Mouse (Mus musculus) cerebellum, adult 9-10 months (tissue): ENCODE data around the gene Pcdh7.

Source experiments
- DNase-seq: peaks from one replicate; pipeline ENCODE4 v3.0.0; 2022

Pcdh7 gene

GRCm38 (mm10) chr5:57750320-57750719, 32.6 kb downstream of the Pcdh7 start:
- no peak for DNase-seq

GRCm38 (mm10) chr5:57755791-57756190, 38.0 kb downstream of the Pcdh7 start:
- DNase-seq, result no peak

DNA sequence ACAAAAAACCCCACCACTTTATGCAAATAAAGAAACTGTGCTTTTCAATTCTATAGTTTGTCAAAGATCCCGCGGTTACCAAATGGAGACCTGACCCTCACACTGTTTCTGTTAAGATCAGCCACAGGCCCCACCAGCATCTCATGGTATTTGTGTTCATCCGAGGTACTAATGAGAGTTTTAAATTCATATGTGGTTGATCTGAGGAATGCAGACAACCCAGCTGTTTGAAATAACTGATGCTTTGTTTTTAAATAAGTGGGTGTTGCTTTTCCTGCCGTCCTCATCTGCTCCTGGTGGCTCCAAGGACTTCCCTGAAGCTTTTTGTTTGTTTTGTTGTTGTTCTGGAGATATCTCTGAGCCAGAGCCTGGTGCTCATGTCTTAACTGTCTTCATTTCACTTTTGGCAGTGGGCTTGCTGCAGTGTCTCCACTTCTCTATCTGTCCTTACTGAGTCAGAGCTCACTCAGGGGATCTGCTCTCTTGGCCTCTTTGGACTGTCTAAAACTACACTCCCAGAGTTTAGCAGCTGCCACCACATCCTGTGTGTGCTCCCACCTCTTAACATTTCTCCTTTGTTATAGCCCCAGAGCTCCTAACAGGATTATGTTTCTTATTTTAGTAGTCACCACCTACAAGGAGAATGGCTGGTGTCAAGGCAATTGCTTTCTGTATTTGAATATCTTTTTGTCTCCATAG, 39.1 kb downstream of the Pcdh7 start:
- no peak for DNase-seq

DNA sequence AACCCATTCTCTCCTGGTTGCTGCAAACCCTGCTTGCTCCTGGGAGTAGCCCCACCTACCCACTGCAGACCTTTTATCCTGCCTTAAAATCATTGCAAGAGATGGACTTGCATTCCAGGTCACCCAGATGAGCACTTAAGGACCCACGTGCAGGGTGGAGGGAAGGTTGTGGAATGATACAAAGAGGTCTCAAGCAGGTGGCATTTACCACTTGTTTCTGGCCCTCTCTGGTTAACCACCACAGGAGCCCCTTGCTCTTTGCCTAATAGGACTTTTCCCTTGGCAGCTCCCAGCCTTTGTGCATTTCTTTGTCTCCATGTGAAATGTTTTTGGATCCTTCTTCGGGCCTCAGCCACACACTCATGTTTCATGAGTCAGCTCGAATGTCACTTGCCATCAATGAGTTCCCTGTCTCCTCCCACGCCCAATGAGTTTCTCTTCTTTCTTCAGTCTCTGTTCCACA, 39.7 kb downstream of the Pcdh7 start:
- DNase-seq, result no peak

DNA sequence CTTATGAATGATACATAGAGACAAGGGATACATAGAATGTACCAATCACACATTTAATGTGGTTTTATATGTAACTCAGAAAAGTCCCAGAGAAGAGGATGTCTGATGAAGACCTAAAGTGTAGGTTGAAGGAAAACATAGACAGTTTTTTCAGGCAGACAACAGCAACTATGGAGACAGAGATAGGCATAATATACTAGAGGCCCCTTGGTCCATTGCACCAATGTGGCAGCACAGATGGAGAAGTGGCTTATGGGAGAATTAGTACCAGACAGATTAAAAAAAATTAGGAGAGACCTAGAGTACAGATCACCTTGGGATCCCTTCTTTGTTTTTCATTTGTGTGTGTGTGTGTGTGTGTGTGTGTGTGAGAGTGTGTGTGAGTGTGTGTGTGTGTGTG, 41.2 kb downstream of the Pcdh7 start:
- DNase-seq, result no peak

DNA sequence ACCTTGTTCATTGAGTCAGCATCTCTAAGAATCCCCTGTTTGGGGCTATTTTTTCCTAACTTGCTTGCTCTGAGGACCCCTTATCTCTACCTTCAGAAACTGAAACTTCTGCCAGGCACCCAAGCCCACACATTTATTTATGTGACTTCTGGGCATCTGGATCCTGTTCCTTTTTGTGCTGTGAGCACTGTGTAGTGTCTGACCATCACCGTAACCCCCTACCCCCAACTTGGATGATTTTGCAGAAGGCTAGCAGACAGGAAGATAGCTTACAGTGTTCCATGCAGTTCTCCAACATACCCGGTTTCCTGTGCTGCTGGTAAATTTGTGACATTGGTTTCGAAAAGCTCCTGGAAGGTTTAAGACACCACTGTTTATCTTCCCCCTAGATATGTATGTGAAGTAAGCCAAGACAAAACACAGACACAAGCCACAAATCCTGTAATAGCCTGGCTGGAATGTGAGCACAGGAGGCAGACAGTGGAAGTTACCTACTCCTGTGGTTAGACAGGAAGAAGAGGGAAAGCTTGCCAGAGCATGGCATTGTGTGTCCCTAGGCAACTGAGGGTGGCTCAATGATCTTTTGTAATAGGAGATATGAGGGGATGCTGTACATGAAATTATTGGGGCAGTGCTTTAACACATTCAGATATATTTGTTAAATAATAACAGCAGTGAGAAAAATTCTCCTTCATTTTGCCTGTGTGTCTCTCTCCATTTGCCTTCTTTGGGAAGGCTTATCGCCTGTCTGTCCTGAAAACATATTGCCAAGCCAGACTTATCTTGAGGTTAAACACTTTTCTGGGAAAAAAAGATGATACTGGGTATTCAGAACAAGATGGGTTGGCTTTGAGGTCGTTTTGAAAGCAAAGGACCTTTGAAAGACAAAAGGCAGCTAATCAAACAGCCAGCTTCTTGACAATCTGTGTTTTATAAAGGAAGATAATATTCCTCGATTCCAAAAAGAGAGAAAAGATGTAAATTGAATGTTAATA, 42.6 kb downstream of the Pcdh7 start:
- no peak for DNase-seq

DNA sequence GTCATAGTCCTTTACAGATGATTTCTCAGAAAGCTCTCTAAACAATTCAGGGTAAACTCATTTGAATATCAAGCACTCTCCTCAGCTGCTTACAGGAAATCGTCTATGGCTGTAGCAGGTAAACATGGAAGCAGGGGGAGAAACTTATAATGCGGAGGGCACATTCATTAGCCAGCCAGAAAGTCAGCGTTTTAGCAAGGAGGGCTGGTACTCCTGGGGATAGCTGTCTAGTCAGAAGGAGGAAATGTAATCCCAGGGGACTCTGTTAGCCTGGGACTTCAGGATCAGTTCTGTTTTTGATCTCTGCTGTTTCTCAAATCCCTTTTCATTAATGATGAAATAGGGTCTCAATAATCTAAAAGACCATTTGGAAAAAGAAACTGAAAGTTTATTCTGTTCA, 47.6 kb downstream of the Pcdh7 start:
- no peak for DNase-seq

- no peak for DNase-seq
Measured at GRCm38 (mm10) chr5:57767346-57767745, 49.6 kb downstream of the Pcdh7 start.

DNA sequence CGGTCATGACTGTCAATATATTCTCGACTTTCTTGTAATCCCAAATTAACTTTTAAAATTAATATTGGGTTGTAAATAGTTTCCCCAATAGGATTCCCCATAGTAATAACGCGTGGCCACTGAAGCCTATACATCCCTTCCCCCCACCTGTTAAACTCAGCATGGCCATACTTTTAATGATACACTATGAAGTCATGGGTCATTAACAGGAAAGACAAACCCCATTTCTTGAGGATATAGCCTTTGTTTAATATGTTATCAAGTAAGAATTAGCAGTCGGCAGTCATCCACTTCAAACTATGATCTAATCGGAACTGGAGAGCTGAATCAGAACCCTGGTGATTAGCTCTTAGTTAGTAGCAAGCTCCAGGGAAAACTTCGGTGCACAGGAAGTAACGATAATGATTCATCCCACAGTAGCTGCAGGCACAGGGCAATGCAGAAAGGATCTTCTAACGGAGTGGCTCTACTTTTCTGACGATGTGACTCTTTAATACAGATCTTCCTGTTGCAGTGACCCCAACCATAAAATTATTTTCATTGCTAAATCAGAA, 50.8 kb downstream of the Pcdh7 start:
- DNase-seq, result no peak

DNA sequence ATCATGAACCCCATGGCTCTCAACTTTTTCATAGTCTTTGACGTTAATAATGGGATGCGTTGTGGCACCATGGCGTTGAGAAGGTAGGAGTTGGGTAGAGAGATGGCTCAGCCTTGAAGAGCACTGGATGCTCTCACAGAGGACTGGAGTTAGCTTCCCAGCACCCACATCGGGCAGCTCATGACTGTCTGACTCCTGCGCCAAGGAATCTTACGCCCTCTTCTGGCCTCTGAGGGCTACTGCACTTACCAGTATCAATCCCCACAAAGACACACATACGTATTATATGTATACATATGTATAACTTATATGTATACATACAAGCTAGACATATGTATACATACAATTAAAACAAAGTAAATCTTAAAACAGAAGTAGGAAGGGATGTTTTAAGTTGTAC, 51.9 kb downstream of the Pcdh7 start:
- no peak for DNase-seq

DNA sequence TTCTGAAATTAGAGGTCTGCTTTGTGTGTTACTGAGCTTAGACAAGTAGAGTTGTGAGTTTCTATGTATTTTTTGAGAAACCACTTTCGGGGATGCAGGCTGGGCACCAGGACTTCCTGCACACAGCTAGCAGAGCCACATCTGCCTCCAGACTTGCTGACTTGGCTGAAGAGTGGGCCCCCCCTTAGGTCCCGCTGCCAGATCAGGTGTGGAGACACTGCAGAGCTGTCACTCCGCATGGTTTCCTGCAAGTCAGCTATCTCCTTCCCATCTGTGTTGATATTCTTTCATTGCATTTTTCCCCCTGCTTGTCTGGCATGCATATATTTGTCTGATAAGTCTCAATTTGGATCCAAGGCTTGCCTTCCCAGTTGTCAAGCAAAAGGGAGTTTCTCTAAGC, 52.6 kb downstream of the Pcdh7 start:
- no peak for DNase-seq

DNA sequence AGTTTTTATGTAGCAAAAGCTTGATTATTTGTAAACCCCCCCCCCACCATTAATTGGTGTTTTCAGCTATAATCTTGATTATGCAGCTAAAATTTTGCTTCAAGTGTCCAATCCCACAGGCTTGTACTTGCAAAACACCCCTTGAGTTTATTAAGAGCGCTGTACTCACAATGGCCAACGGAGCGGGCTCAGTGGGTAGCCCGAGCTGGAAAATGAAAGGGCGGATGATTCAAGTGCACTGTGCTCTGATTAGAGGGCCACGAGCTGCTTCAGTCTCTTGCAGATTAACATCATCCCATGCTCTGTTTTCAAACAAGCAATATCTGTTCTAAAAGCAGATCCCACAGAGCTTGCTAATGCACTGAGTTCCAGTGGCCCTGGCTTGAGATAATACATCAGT, 53.4 kb downstream of the Pcdh7 start:
- no peak for DNase-seq

- DNase-seq, result no peak
Measured at GRCm38 (mm10) chr5:57772711-57773110, 54.9 kb downstream of the Pcdh7 start.

GRCm38 (mm10) chr5:57774496-57774895, 56.7 kb downstream of the Pcdh7 start:
- no peak for DNase-seq

GRCm38 (mm10) chr5:57778093-57778492, 60.3 kb downstream of the Pcdh7 start:
- no peak for DNase-seq

DNA sequence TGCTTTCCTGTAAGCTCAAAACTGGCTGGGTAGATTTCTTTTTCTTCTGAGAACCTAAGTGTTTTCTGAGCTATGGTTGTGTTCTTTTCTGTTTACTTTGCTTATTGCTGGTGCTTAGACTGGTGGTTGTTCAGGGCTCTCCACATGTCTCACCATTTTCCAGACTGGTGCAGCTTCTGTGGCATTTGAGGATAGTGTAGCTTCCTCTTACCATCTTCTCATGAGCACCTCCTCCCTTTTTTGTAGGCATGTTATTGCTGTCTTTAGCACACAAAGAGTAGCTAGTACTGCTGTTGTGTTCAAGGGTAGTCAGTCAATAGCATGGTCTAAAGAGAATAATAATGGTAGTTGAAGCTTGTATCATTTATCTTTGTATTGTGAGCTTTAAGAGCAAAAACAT, 62.2 kb downstream of the Pcdh7 start:
- DNase-seq, result no peak

DNA sequence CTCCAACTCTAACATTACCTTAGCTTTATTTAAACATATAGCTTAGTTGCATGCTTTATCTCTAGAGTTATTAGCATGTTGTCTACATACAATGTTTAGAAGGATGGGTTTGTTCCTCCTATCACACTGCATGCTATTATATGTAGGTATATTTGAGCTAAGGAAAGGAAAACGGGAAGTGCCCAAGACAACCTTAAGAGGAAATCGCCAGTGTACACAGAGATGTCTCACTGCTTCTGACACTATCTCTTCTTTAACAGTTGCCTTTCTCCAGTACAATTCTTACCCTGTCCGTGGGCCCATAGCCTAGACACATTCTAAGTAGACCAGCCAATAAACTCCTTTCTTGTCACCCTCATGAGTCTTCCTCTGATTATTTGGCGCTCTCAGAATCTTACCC, 62.8 kb downstream of the Pcdh7 start:
- DNase-seq, result no peak

DNA sequence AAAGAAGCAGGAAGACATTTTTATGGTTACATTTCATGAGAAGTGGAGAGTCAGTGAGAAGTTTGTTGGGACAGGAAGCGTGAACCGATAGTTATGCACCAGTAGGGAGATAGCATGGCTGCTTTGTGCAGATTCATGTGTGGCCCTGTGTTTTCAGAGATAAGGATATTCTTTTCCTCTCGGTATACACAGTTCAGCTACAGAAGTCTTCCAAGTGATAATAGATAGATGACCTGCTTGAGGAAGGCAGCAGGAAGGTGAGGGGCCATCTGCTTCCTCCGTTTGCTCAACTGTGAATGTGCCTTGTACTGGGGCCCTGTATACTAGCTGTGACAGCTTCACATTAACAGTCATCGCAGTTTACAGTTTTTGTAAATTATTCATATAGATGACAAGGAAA, 64.2 kb downstream of the Pcdh7 start:
- no peak for DNase-seq

DNA sequence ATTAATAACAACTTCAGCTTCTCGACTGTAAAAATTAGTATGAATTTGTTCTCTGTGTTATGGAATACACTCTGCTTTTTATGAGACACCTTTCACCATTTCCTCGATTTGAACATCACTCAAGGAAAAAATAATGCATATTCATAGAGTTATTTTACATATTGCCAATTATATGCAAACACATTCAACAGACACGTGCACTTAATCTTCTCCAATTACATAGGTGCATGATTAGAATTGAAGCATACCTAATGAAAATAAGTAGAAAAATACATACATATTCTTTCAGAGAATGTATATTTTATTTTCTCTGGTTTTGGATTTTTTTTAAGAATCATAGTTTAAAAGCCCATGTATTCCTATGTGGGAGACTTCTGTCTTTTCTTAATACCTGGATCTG, 64.8 kb downstream of the Pcdh7 start:
- no peak for DNase-seq

DNA sequence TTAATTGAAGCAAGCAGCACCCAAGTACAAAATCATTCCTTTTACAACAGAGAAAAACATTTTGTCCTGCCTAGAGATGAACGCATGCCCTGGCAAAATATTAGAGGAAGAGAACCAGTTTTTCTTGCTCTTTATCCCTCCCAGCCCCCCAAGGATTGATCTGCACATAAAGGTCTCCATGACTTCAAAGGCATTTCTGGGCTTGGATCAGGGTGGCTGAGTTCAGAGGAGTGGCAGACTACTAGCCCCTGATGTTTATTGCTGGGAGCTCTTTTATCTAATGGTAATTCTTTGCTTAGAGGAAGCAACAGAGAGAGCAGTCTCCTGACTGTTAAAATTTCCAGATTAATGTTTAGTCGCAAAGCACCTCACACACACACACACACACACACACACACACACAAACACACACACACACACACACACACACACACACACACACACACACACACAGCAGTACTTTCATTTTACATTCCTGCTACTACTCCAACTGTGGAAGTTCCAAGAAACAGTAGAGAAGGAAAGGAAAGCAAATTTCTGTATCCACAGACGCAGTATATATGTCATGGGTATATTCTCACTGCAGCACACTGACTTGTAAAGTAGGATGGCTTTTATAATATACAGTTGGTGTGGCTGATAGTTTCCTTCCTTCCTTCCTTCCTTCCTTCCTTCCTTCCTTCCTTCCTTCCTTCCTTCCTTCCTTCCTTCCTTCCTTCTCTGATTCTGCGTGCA, 71.2 kb downstream of the Pcdh7 start:
- no peak for DNase-seq

- no peak for DNase-seq
Measured at GRCm38 (mm10) chr5:57796337-57796736, 78.6 kb downstream of the Pcdh7 start.

DNA sequence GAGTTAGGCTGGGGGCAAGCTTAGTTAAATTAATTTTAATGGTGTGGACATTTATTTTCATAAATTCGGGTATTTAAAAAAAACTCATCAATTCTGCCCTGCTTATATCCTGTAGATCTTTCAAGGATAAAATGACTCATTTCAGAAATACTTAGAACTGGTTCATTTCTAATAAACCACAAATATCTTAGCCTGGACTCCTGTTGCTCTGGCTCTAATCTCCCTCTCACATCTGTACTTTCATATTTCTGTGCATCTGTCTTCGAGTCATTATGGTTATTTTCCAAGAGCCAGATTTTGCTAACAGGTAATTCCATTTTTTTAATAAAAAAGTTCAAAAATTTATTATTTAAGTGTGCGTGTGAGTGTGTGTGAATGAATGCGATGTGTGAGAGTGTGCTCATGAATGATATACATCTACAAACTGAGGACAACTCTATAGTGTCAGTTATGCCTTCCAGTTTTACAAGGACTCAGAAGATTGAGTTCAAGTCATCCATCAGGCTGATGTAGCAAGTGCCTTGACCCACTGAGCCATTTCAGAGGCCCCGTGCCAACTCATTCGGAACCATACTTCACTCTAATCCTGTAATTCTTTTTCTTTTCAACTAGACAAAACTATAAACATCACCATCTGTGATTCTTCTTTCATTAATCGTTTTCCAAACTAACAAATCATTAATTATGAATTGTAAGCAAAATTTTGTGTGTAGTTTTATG, 80.3 kb downstream of the Pcdh7 start:
- no peak for DNase-seq
